Mouse (Mus musculus): ENCODE measurements around the gene Slc8b1. TPM values are rescaled to one million over a fixed set of nuclear protein-coding genes. Genes with fewer than 3 reads are reported as not detected.
A peak's percentile ranks its signal among the peaks of the same experiment; 100 is the strongest.

Gene Slc8b1
- total and polyA plus RNA-seq, 2 experiments, result 40.6 to 52.4 TPM

- TF ChIP-seq CTCF (IDR thresholded peaks at IDR 0.05; ENCODE audit: low read depth, low read length), result no peak
- TF ChIP-seq POLR2A (IDR thresholded peaks at IDR 0.05; ENCODE audit: extremely low read depth, insufficient read depth, low read length), result no peak
- DNase-seq (ENCODE audit: extremely low read depth, low read depth, low spot score), result no peak
- 84% methylated on average over 17 of the region's 20 CpGs for WGBS
- Histone ChIP-seq H3K9ac (ENCODE audit: low read depth, low read length) (no peak overlapping the region), H3K27me3 (ENCODE audit: control insufficient read depth, insufficient read depth, low read length) (no peaks in the 10 kb centered on the region), H3K4me1 (ENCODE audit: control insufficient read depth, insufficient read depth, low read length) (peaks cover 13% of the 10 kb centered on the region), H3K4me3 (ENCODE audit: insufficient read depth, low read depth, low read length) (no peak overlapping the region), H3K79me2 (ENCODE audit: control insufficient read depth, insufficient read depth, low read length) (no peaks in the 10 kb centered on the region), H3K36me3 (ENCODE audit: control insufficient read depth, insufficient read depth, low read length) (peaks cover 33% of the 10 kb centered on the region), H3K27ac (replicated peaks; ENCODE audit: insufficient read depth, low read depth, low read length) (no peak overlapping the region)
These were observed 16.5 kb downstream of the Slc8b1 start for GRCm38 (mm10) chr5:120527296-120527964.

GRCm38 (mm10) chr5:120531631-120532030 lies 20.7 kb downstream of the Slc8b1 start:
- 25% methylated on average over 8 of the region's 8 CpGs for WGBS

GRCm38 (mm10) chr5:120534071-120534685 lies 23.2 kb downstream of the Slc8b1 start:
- Histone ChIP-seq H3K27me3 (ENCODE audit: control insufficient read depth, insufficient read depth, low read length) (no peaks in the 10 kb centered on the region), H3K4me3 (ENCODE audit: insufficient read depth, low read depth, low read length) (no peak overlapping the region), H3K4me1 (ENCODE audit: control insufficient read depth, insufficient read depth, low read length) (peaks cover 15% of the 10 kb centered on the region), H3K36me3 (ENCODE audit: control insufficient read depth, insufficient read depth, low read length) (peaks cover 11% of the 10 kb centered on the region; the same call in 1 of the 2 replicates), H3K79me2 (ENCODE audit: control insufficient read depth, insufficient read depth, low read length) (no peaks in the 10 kb centered on the region), H3K27ac (replicated peaks; ENCODE audit: insufficient read depth, low read depth, low read length) (no peak overlapping the region), H3K9ac (ENCODE audit: low read depth, low read length) (no peak overlapping the region)
- no peak for TF ChIP-seq CTCF (IDR thresholded peaks at IDR 0.05; ENCODE audit: low read depth, low read length)
- TF ChIP-seq POLR2A (IDR thresholded peaks at IDR 0.05; ENCODE audit: extremely low read depth, insufficient read depth, low read length), result no peak
- WGBS, result 84% methylated on average over 15 of the region's 15 CpGs
- no peak for DNase-seq (ENCODE audit: extremely low read depth, low read depth, low spot score)

More at GRCm38 (mm10) chr5:120531631-120532030, 20.7 kb downstream of the Slc8b1 start:
- Histone ChIP-seq H3K27me3 (ENCODE audit: control insufficient read depth, insufficient read depth, low read length) (no peaks in the 10 kb centered on the region), H3K27ac (replicated peaks; ENCODE audit: insufficient read depth, low read depth, low read length) (peak overlapping the region; percentile 46), H3K4me1 (ENCODE audit: control insufficient read depth, insufficient read depth, low read length) (peaks cover 15% of the 10 kb centered on the region), H3K9ac (ENCODE audit: low read depth, low read length) (no peak overlapping the region), H3K36me3 (ENCODE audit: control insufficient read depth, insufficient read depth, low read length) (peaks cover 15% of the 10 kb centered on the region; the same call in 1 of the 2 replicates), H3K79me2 (ENCODE audit: control insufficient read depth, insufficient read depth, low read length) (no peaks in the 10 kb centered on the region), H3K4me3 (ENCODE audit: insufficient read depth, low read depth, low read length) (no peak overlapping the region)
- TF ChIP-seq CTCF (IDR thresholded peaks at IDR 0.05; ENCODE audit: low read depth, low read length), result no peak
- TF ChIP-seq POLR2A (IDR thresholded peaks at IDR 0.05; ENCODE audit: extremely low read depth, insufficient read depth, low read length), result no peak
- DNase-seq (ENCODE audit: extremely low read depth, low read depth, low spot score), result peak; percentile 94

GRCm38 (mm10) chr5:120534686-120535075 lies 23.7 kb downstream of the Slc8b1 start:
- Histone ChIP-seq H3K27me3 (ENCODE audit: control insufficient read depth, insufficient read depth, low read length) (no peaks in the 10 kb centered on the region), H3K9ac (ENCODE audit: low read depth, low read length) (no peak overlapping the region), H3K4me3 (ENCODE audit: insufficient read depth, low read depth, low read length) (no peak overlapping the region), H3K36me3 (ENCODE audit: control insufficient read depth, insufficient read depth, low read length) (peaks cover 12% of the 10 kb centered on the region; the same call in 1 of the 2 replicates), H3K4me1 (ENCODE audit: control insufficient read depth, insufficient read depth, low read length) (peaks cover 15% of the 10 kb centered on the region), H3K79me2 (ENCODE audit: control insufficient read depth, insufficient read depth, low read length) (no peaks in the 10 kb centered on the region), H3K27ac (replicated peaks; ENCODE audit: insufficient read depth, low read depth, low read length) (no peak overlapping the region)
- 73% methylated on average over 2 of the region's 2 CpGs for WGBS
- TF ChIP-seq CTCF (IDR thresholded peaks at IDR 0.05; ENCODE audit: low read depth, low read length) (no peak), POLR2A (IDR thresholded peaks at IDR 0.05; ENCODE audit: extremely low read depth, insufficient read depth, low read length) (no peak)
- DNase-seq (ENCODE audit: extremely low read depth, low read depth, low spot score), result no peak

- 84% methylated on average over 13 of the region's 13 CpGs for WGBS
These were observed 25.1 kb downstream of the Slc8b1 start for GRCm38 (mm10) chr5:120536046-120536445.

GRCm38 (mm10) chr5:120536632-120537031 lies 25.7 kb downstream of the Slc8b1 start:
- TF ChIP-seq POLR2A (IDR thresholded peaks at IDR 0.05; ENCODE audit: extremely low read depth, insufficient read depth, low read length) (no peak), CTCF (IDR thresholded peaks at IDR 0.05; ENCODE audit: low read depth, low read length) (no peak)
- H3K79me2 ChIP-seq (ENCODE audit: control insufficient read depth, insufficient read depth, low read length), result no peaks in the 10 kb centered on the region
- H3K36me3 ChIP-seq (ENCODE audit: control insufficient read depth, insufficient read depth, low read length), result peaks cover 16% of the 10 kb centered on the region
- no peak for DNase-seq (ENCODE audit: extremely low read depth, low read depth, low spot score)
- no peak overlapping the region for H3K4me3 ChIP-seq (ENCODE audit: insufficient read depth, low read depth, low read length)
- H3K4me1 ChIP-seq (ENCODE audit: control insufficient read depth, insufficient read depth, low read length), result peaks cover 7% of the 10 kb centered on the region
- no peaks in the 10 kb centered on the region for H3K27me3 ChIP-seq (ENCODE audit: control insufficient read depth, insufficient read depth, low read length)
- H3K27ac ChIP-seq (replicated peaks; ENCODE audit: insufficient read depth, low read depth, low read length), result no peak overlapping the region
- no peak overlapping the region for H3K9ac ChIP-seq (ENCODE audit: low read depth, low read length)
- 83% methylated on average over 5 of the region's 5 CpGs for WGBS

More at GRCm38 (mm10) chr5:120536046-120536445, 25.1 kb downstream of the Slc8b1 start:
- Histone ChIP-seq H3K79me2 (ENCODE audit: control insufficient read depth, insufficient read depth, low read length) (no peaks in the 10 kb centered on the region), H3K9ac (ENCODE audit: low read depth, low read length) (no peak overlapping the region), H3K4me1 (ENCODE audit: control insufficient read depth, insufficient read depth, low read length) (peaks cover 12% of the 10 kb centered on the region), H3K27ac (replicated peaks; ENCODE audit: insufficient read depth, low read depth, low read length) (no peak overlapping the region), H3K27me3 (ENCODE audit: control insufficient read depth, insufficient read depth, low read length) (no peaks in the 10 kb centered on the region), H3K4me3 (ENCODE audit: insufficient read depth, low read depth, low read length) (no peak overlapping the region), H3K36me3 (ENCODE audit: control insufficient read depth, insufficient read depth, low read length) (peaks cover 14% of the 10 kb centered on the region)
- TF ChIP-seq CTCF (IDR thresholded peaks at IDR 0.05; ENCODE audit: low read depth, low read length), result no peak
- no peak for TF ChIP-seq POLR2A (IDR thresholded peaks at IDR 0.05; ENCODE audit: extremely low read depth, insufficient read depth, low read length)
- DNase-seq (ENCODE audit: extremely low read depth, low read depth, low spot score), result no peak
